Mouse (Mus musculus): ENCODE data around the gene Gfap. TPM values are rescaled to one million over a fixed set of nuclear protein-coding genes. Genes with fewer than 3 reads are reported as not detected.

The Gfap gene
- 0.87 and 0.94 TPM in 2 replicates for polyA plus RNA-seq (2015; fragmentation: Nextera tagmentation; extraction: Ambion mirVana)

GRCm38 (mm10) chr11:102900763-102901162 is at the start of gene Gfap:
TSS of gene Gfap (minus strand) at chr11:102900912.

GRCm38 (mm10) chr11:102946265-102946991 is 45.7 kb upstream of the Gfap start, which contains the start of gene C1ql1:
TSS of gene C1ql1 (minus strand) at chr11:102946688.

GRCm38 (mm10) chr11:102924557-102925350 is 24.0 kb upstream of the Gfap start, which contains the start of gene Kif18b:
TSS of gene Kif18b (minus strand) at chr11:102925124.

GRCm38 (mm10) chr11:102884616-102885219 is 16.0 kb downstream of the Gfap start, which contains the start of gene Fam187a:
TSS of gene Fam187a (plus strand) at chr11:102885169.

GRCm38 (mm10) chr11:102880585-102881313 is 20.0 kb downstream of the Gfap start, which contains the start of the genes Eftud2 and Ccdc103:
TSS of gene Eftud2 (minus strand) at chr11:102880985.
TSS of gene Ccdc103 (plus strand) at chr11:102881204.

Other genes starting within 250 kb of the Gfap start
- gene Meioc, start 237.2 kb downstream of the Gfap start, polyA plus RNA-seq (2015; fragmentation: Nextera tagmentation; extraction: Ambion mirVana) = 0.07 and 0.11 TPM in 2 replicates
- gene Ccdc43, start 203.1 kb downstream of the Gfap start, polyA plus RNA-seq (2015; fragmentation: Nextera tagmentation; extraction: Ambion mirVana) = 22.5 and 30.7 TPM in 2 replicates
- 2.9 and 3.7 TPM in 2 replicates for gene Adam11, start 139.5 kb downstream of the Gfap start, polyA plus RNA-seq (2015; fragmentation: Nextera tagmentation; extraction: Ambion mirVana)
- 23.3 and 26.2 TPM in 2 replicates for gene Gjc1, start 81.2 kb downstream of the Gfap start, polyA plus RNA-seq (2015; fragmentation: Nextera tagmentation; extraction: Ambion mirVana)
- 3.6 and 5.2 TPM in 2 replicates for gene Higd1b, start 65.1 kb downstream of the Gfap start, polyA plus RNA-seq (2015; fragmentation: Nextera tagmentation; extraction: Ambion mirVana)
- gene Eftud2, start 19.9 kb downstream of the Gfap start, polyA plus RNA-seq (2015; fragmentation: Nextera tagmentation; extraction: Ambion mirVana) = 58.7 and 76.9 TPM in 2 replicates
- gene Ccdc103, start 19.7 kb downstream of the Gfap start, polyA plus RNA-seq (2015; fragmentation: Nextera tagmentation; extraction: Ambion mirVana) = 1.6 and 1.8 TPM in 2 replicates
- gene Fam187a, start 15.7 kb downstream of the Gfap start, polyA plus RNA-seq (2015; fragmentation: Nextera tagmentation; extraction: Ambion mirVana) = not detected in 2 replicates
- 1.4 and 1.5 TPM in 2 replicates for gene Kif18b, start 24.2 kb upstream of the Gfap start, polyA plus RNA-seq (2015; fragmentation: Nextera tagmentation; extraction: Ambion mirVana)
- 20.6 and 30.6 TPM in 2 replicates for gene C1ql1, start 45.8 kb upstream of the Gfap start, polyA plus RNA-seq (2015; fragmentation: Nextera tagmentation; extraction: Ambion mirVana)
- gene Nmt1, start 127.3 kb upstream of the Gfap start, polyA plus RNA-seq (2015; fragmentation: Nextera tagmentation; extraction: Ambion mirVana) = 40.0 and 56.0 TPM in 2 replicates
- 84.8 and 99.7 TPM in 2 replicates for gene Dcakd, start 127.4 kb upstream of the Gfap start, polyA plus RNA-seq (2015; fragmentation: Nextera tagmentation; extraction: Ambion mirVana)
- 3.5 and 4.9 TPM in 2 replicates for gene Plcd3, start 200.7 kb upstream of the Gfap start, polyA plus RNA-seq (2015; fragmentation: Nextera tagmentation; extraction: Ambion mirVana)
- gene Acbd4, start 200.8 kb upstream of the Gfap start, polyA plus RNA-seq (2015; fragmentation: Nextera tagmentation; extraction: Ambion mirVana) = 34.4 and 53.2 TPM in 2 replicates
- 6.0 and 6.6 TPM in 2 replicates for gene Hexim1, start 215.3 kb upstream of the Gfap start, polyA plus RNA-seq (2015; fragmentation: Nextera tagmentation; extraction: Ambion mirVana)
- gene Hexim2, start 231.5 kb upstream of the Gfap start, polyA plus RNA-seq (2015; fragmentation: Nextera tagmentation; extraction: Ambion mirVana) = 10.0 and 11.4 TPM in 2 replicates

Data from adrenal gland, postnatal 0 days (tissue).